Mouse (Mus musculus) megakaryocyte progenitor cell, adult 5-6 weeks (primary cell): ENCODE measurements around the gene Zfyve1. TPM values are rescaled to one million over a fixed set of nuclear protein-coding genes. Genes with fewer than 3 reads are reported as not detected.
"Not testable (repeated sequence)": the region's sequence is repeated elsewhere in the genome, so short reads cannot be mapped to it uniquely, and the experiment has no call there.

ENCODE experiments used
- ATAC-seq: replicated peaks from 2 replicates; pipeline ENCODE4 v1.8.0; 2016; ENCODE audit warnings: mild to moderate bottlenecking, moderate TSS enrichment, inconsistent platforms; ENCODE audit not compliant: poor library complexity
- total RNA-seq, 2 experiments: library from RNA; stranded (forward) in 1 of 2; stranded (reverse) in 1 of 2; fragments of 157-497, 149-512 nt in 1 of 2; fragments of 200-1000 nt in 1 of 2; gene quantifications; 2 replicates each; pipeline versions ENCODE4 v1.2.3 to v1.2.4; 2015 to 2017

Gene Zfyve1
- total RNA-seq (2015) (4.1 and 5.7 TPM in 2 replicates), total RNA-seq (2017) (10.9 and 18.7 TPM in 2 replicates)

DNA sequence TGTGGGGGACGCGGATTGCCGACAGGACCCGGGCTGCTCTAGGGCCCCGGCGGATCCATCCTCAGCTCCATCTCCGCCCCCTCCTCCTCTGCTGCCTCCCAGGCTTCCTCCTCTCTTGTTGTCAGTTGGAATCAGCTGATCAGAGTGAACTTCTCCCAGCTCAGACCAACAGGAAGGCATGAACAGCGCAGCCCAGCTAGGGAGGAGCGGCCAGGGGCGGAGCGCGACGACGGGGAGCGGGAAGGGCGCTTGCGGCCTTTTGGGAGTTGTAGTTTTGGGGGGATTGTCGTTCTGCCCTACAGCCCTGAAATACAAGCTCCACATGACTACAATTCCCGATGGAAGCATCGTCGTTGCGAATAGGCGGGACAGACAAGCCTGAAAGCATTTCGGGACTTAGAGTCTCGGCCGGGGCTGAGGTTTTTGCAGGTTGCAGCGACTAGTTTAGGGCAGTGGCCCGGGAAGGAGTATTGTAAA, at the start of gene Zfyve1:
Gene Zfyve1, minus strand, starts transcription at position 198 of the 477 bp plus-strand sequence.
- peak; percentile 99 for ATAC-seq

GRCm38 (mm10) chr12:83643116-83643515, 46.1 kb upstream of the Zfyve1 start:
- no peak for ATAC-seq

GRCm38 (mm10) chr12:83641233-83641632, 44.2 kb upstream of the Zfyve1 start:
- ATAC-seq, result no peak

GRCm38 (mm10) chr12:83633807-83634206, 36.8 kb upstream of the Zfyve1 start:
- no peak for ATAC-seq

DNA sequence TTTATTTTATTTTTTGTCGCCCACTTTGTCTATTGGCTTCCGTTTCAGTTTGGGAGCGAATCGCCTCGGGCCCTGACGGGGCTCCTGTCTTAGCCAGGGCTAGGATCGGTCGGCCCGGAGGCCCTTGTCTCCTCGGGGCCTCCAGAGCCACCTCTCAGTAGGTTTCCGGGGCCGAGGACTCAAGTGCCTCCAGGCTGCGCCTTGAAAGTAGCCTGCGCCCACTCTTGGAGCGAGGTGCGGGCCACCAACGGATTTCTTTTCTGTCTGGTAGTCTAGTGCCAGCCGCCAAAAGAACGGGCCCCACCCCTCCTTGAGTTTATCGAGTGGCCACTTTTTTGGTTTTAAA, 35.6 kb upstream of the Zfyve1 start:
- peak; percentile 14; the same call in 1 of the 2 replicates for ATAC-seq

DNA sequence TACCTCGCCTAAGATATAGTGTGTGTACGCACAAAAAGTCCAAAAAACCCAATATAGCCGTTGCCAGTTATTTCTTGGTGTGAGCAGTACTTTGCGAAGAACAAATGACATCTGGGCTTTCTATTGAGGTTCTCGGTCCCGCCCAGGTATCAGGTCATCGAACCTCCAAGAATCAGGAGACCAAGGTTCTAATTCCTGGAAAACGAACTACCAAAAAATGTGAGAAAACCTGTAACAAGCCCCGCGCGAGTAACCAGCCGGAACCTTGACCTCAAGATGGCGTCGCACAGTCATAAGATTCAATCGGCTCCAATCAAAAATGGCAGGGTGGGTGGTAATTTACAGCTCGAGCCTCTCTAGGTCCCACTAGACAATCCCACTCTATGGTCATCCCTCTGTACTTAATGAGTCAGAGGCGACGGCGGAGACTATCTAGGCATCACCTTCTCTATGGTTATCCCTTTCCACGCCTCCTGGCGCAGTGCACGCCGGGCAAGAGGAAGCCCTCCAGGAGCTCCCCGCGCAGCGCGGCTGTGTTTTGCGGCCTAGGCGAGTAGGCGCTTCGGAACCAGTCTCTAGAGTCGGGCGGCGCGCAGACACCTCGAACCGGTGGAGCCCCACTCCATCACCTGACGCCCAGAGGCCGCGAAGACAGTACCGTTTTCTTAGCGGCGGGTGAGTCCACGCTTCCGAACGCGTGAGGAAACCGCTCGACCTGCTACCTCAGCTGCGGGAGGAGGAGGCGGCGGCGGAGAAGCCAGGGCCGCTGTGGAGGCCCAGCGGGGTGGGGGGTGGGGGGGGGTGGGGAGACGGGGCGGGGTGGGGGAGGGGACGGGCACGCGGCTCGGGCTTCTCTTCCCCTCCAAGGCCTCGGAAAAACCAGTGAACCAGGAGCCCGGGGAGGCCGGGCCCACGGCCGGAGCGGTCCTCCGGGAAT, 35.0 kb upstream of the Zfyve1 start:
- peak; percentile 99 for ATAC-seq

GRCm38 (mm10) chr12:83630936-83631335, 33.9 kb upstream of the Zfyve1 start, which contains the start of gene Rbm25:
Gene Rbm25 (plus strand): TSS chr12:83631236.
- not testable (repeated sequence) for ATAC-seq

GRCm38 (mm10) chr12:83624321-83624720, 27.3 kb upstream of the Zfyve1 start:
- no peak for ATAC-seq

DNA sequence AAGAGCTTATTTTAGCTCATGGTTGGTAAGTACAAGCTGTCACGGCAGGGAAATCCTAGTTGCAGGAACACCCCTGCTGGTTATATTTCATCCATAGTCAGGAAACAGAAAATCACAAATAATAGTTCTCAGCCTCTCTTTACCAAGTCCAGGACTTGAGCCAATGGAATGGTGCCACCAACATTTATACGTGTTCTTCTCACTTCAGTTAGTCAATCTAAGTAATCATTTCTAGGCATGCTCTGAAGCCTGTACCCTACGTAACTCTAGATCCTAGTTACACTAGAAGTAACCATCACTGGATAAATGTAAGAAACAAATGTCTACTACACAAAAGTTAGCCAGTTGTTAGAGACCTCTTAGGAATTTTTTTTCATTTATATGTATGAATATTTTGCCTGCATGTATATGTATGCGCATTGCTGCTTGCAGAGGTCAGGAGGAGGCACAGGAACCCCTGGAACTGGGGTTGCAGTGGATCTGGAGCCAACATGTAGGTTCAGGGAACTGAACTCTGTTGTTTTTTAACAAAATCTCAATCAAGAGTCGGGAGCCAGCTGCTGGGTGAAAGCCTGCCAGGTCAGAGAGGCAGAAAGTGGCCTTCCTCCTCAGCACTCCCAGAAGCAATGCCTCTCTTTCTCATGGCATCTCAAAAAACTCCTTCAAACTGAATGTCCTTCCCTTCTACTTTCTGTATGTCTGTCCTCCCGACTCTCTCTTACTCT, 25.2 kb upstream of the Zfyve1 start:
- no peak for ATAC-seq

DNA sequence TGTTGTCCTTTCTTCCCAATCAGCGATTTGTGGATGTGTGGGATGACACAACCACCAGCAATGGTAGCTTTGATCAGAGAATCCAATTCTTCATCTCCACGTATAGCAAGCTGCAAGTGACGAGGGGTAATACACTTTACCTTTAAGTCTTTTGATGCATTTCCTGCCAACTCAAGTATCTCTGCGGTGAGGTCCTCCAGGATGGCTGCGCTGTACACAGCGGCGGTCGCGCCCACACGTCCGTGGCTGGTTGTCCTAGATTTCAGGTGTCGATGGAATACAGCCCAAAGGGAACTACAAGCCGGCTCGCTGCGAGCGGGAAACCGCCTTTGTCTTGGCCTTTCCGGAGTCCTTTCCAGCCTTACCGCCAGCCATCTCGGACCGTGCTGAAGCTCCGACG, 23.7 kb upstream of the Zfyve1 start:
- 0 out of 2 replicates have a peak, but pooled peaks have one; percentile 20 for ATAC-seq

GRCm38 (mm10) chr12:83618981-83619380, 22.0 kb upstream of the Zfyve1 start:
- ATAC-seq, result no peak

DNA sequence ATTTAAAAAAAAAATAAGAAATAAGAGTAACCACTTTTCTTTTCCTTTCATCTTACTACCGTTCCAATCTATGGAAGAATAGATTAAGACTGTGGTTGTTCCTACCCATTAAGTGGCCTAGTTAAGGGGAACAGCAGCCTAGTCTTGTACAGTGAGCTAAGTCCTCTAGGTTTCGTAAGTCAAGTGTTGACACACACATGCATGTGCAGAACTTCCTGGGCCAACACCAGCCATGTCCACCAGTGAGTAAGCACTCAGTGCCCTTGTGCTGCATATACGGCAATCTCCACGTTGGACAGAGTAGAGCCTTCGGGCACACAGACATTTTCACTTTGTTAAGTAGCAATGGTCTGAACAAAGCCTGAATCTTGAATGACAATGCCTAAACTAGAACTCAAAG, 20.2 kb upstream of the Zfyve1 start:
- ATAC-seq, result peak; percentile 95

GRCm38 (mm10) chr12:83606411-83606810, 9.4 kb upstream of the Zfyve1 start:
- not testable (repeated sequence) for ATAC-seq

DNA sequence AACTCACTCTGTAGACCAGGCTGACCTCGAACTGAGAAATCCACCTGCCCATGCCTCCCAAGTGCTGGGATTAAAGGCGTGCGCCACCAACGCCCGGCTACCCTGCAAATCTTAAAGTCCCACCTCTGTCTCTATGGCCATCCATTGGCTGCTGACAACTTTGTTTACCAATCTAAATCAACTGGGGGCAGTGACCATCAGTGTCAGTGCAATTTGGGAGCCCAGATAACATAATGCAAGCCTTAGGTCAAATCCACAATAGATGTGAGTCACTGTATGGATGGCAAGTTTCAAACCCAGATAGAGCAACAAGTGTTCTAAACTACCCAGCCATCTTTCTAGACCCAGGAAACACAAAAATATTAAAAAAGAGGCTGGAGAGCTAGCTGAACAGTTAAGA, 5.3 kb upstream of the Zfyve1 start:
- no peak for ATAC-seq

- no peak for ATAC-seq
These were observed 859 bp upstream of the Zfyve1 start for GRCm38 (mm10) chr12:83597881-83598280.

- no peak for ATAC-seq
These were observed 649 bp downstream of the Zfyve1 start for GRCm38 (mm10) chr12:83596191-83596954.

GRCm38 (mm10) chr12:83594454-83595040, 2.5 kb downstream of the Zfyve1 start:
- ATAC-seq, result no peak

GRCm38 (mm10) chr12:83591754-83592501, 5.1 kb downstream of the Zfyve1 start:
- ATAC-seq, result no peak

- no peak for ATAC-seq
These were observed 10.4 kb downstream of the Zfyve1 start for GRCm38 (mm10) chr12:83586628-83587027.

GRCm38 (mm10) chr12:83582747-83583146, 14.3 kb downstream of the Zfyve1 start:
- no peak for ATAC-seq
